Mouse (Mus musculus) intestine, postnatal 0 days (tissue): ENCODE results near the gene Ipo8. TPM values are rescaled to one million over a fixed set of nuclear protein-coding genes. Genes with fewer than 3 reads are reported as not detected.

Source experiments
- ATAC-seq: fragments of 200-750 bp; cut with Nextera tagmentation; 2 replicates; pipeline ENCODE4 v1.8.0; 2017; ENCODE audit warnings: mild to moderate bottlenecking, moderate TSS enrichment, moderate library complexity
- H3K27ac ChIP-seq: fragments of 300-500 bp; sonication (generic); 2 replicates; pipeline ENCODE4 v1.5.1; 2014; ENCODE audit warnings: mild to moderate bottlenecking, low read depth, low read length, moderate library complexity
- H3K27me3 ChIP-seq: fragments of 300-500 bp; sonication (generic); replicated peaks from 2 replicates; pipeline ENCODE4 v1.6.1; 2014; ENCODE audit warnings: low read length, mixed read lengths; ENCODE audit not compliant: control insufficient read depth, insufficient read depth
- H3K36me3 ChIP-seq: fragments of 300-500 bp; sonication (generic); 2 replicates; pipeline ENCODE4 v1.6.1; 2014; ENCODE audit warnings: mild to moderate bottlenecking, moderate library complexity; ENCODE audit not compliant: control insufficient read depth, insufficient read depth
- H3K4me1 ChIP-seq: fragments of 300-500 bp; sonication (generic); replicated peaks from 2 replicates; pipeline ENCODE4 v1.6.1; 2014; ENCODE audit warnings: antibody characterized with exemption, low read length, mixed read lengths; ENCODE audit not compliant: control insufficient read depth, insufficient read depth
- H3K4me2 ChIP-seq: fragments of 300-500 bp; sonication (generic); replicated peaks from 2 replicates; pipeline ENCODE4 v1.6.1; 2014; ENCODE audit warnings: low read depth, mild to moderate bottlenecking, moderate library complexity
- H3K4me3 ChIP-seq: fragments of 300-500 bp; sonication (generic); 2 replicates; pipeline ENCODE4 v1.5.1; 2014; ENCODE audit warnings: low read depth, low read length
- H3K9ac ChIP-seq: fragments of 300-500 bp; sonication (generic); 2 replicates; pipeline ENCODE4 v1.6.1; 2014; ENCODE audit warnings: mild to moderate bottlenecking, low read depth, low read length
- H3K9me3 ChIP-seq: fragments of 300-500 bp; sonication (generic); 2 replicates; pipeline ENCODE4 v1.6.1; 2016; ENCODE audit warnings: mixed run types; ENCODE audit not compliant: control insufficient read depth
- CTCF ChIP-seq: sonication (generic); IDR thresholded peaks from 2 replicates; pipeline ENCODE4 v1.5.1; 2016; ENCODE audit warnings: low read depth, mild to moderate bottlenecking, control low read depth, antibody characterized with exemption, moderate library complexity
- WGBS: fragments of 180-500 bp; shearing (Covaris S2); extraction: QIAGEN DNeasy Blood & Tissue Kit; methylation state at CpG from one replicate; pipeline ENCODE4 v1.1.7; 2014; 5-methylcytosine and 5-hydroxymethylcytosine counted together
- polyA plus RNA-seq: library from polyadenylated mRNA; unstranded; fragments of >200 nt; fragmentation: Nextera tagmentation; extraction: Ambion mirVana; gene quantifications from 2 replicates; pipeline ENCODE4 v1.2.1, GENCODE M21; 2015

The Ipo8 gene
- polyA plus RNA-seq, 1 experiment from 2014 or later, result 16.5 TPM

DNA sequence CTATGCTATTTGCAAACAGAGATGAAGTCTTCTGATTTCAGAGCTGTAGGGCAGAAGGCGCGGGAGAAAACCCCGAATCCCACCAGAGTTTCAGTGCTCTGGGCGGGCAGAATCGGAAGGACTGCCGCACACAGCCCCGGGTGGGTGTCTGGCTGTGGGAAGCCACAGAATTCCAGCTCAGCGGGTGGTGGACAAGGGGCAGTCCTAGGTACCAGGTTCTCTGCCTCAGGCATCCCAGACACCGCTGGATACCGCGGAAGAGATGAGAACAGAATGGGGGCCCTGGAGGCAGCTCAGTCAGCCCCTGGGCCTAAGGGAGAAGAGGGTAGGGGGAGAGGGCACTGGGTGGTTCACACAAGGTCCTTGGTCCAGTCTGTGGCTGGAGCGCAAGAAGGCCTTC lies 62.8 kb downstream of the Ipo8 start:
- no peak for TF ChIP-seq CTCF
- no peak overlapping the region for H3K27ac ChIP-seq
- no peak overlapping the region for H3K9ac ChIP-seq
- no peak overlapping the region for H3K4me2 ChIP-seq
- H3K27me3 ChIP-seq, result no peaks in the 10 kb centered on the region
- H3K4me3 ChIP-seq, result no peak overlapping the region
- no peaks in the 10 kb centered on the region for H3K9me3 ChIP-seq
- H3K4me1 ChIP-seq, result no peaks in the 10 kb centered on the region
- peaks cover 18% of the 10 kb centered on the region for H3K36me3 ChIP-seq
- WGBS, result 90% methylated on average over 12 of the region's 12 CpGs
- ATAC-seq, result no peak

DNA sequence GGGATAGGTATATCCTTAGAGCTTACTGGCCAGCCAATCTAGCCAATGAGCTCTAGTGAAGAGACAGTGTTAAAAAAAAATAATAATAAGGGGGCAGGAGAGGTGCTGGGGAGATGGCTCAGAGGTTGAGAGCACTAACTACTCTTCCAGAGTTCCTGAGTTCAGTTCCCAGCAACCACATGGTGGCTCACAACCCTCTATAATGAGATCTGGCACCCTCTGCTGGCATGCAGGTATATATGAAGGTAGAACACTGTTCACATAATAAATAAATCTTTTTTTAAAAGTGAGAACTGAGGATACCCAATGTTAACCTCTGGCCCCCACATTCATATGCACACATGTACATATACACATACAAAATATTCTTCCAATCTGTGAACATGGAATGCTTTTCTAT lies 64.0 kb downstream of the Ipo8 start:
- Histone ChIP-seq H3K9ac (no peak overlapping the region), H3K27ac (no peak overlapping the region), H3K9me3 (no peaks in the 10 kb centered on the region), H3K4me3 (no peak overlapping the region), H3K27me3 (no peaks in the 10 kb centered on the region), H3K36me3 (peaks cover 8% of the 10 kb centered on the region), H3K4me1 (no peaks in the 10 kb centered on the region), H3K4me2 (no peak overlapping the region)
- peak; percentile 19; the same call in 1 of the 2 replicates for TF ChIP-seq CTCF
- no peak for ATAC-seq

- Histone ChIP-seq H3K36me3 (no peaks in the 10 kb centered on the region), H3K4me3 (no peak overlapping the region), H3K27ac (no peak overlapping the region), H3K9me3 (no peaks in the 10 kb centered on the region), H3K4me1 (no peaks in the 10 kb centered on the region), H3K4me2 (no peak overlapping the region), H3K9ac (no peak overlapping the region), H3K27me3 (no peaks in the 10 kb centered on the region)
- TF ChIP-seq CTCF, result no peak
- no peak for ATAC-seq
- 87% methylated on average over 3 of the region's 3 CpGs for WGBS
Measured at GRCm38 (mm10) chr6:148761967-148762712, 69.1 kb downstream of the Ipo8 start.

- 77% methylated on average over 4 of the region's 4 CpGs for WGBS
- ATAC-seq, result no peak
- Histone ChIP-seq H3K4me2 (no peak overlapping the region), H3K27me3 (no peaks in the 10 kb centered on the region), H3K9ac (no peak overlapping the region), H3K27ac (no peak overlapping the region), H3K36me3 (no peaks in the 10 kb centered on the region), H3K4me1 (no peaks in the 10 kb centered on the region), H3K9me3 (no peaks in the 10 kb centered on the region), H3K4me3 (no peak overlapping the region)
- TF ChIP-seq CTCF, result no peak
Measured at GRCm38 (mm10) chr6:148761475-148761874, 69.8 kb downstream of the Ipo8 start.

GRCm38 (mm10) chr6:148756535-148756934 lies 74.7 kb downstream of the Ipo8 start:
- Histone ChIP-seq H3K4me3 (no peak overlapping the region), H3K9ac (no peak overlapping the region), H3K36me3 (no peaks in the 10 kb centered on the region), H3K27ac (no peak overlapping the region), H3K4me1 (no peaks in the 10 kb centered on the region), H3K27me3 (no peaks in the 10 kb centered on the region), H3K4me2 (no peak overlapping the region), H3K9me3 (no peaks in the 10 kb centered on the region)
- whole genome bisulfite sequencing, result 100% methylated on average over 1 of the region's 1 CpGs
- TF ChIP-seq CTCF, result no peak
- ATAC-seq, result no peak

DNA sequence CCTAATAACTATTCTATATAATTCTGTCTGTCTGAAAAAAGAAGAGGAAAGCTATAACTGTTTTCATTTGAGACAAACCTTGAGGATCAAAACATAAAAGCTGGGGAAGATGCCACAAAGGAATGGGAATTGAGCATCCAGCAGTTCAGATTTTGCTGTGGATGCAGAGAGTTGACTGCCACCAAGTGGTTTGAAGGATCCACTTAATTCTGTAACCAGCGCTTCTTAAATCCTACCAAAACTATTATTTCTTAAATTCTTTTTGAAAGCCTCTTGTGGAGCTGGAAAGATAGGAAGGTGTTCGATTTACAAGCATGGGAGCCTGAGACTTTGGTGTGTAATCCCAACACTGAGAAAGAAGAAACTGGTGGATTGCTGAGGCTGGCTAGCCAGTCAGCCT lies 79.9 kb downstream of the Ipo8 start:
- Histone ChIP-seq H3K36me3 (no peaks in the 10 kb centered on the region), H3K4me2 (no peak overlapping the region), H3K4me1 (no peaks in the 10 kb centered on the region), H3K9me3 (no peaks in the 10 kb centered on the region), H3K27ac (no peak overlapping the region), H3K9ac (no peak overlapping the region), H3K27me3 (no peaks in the 10 kb centered on the region), H3K4me3 (no peak overlapping the region)
- peak; percentile 59 for TF ChIP-seq CTCF
- WGBS, result 76% methylated on average over 2 of the region's 2 CpGs
- ATAC-seq, result no peak
